Mouse (Mus musculus) urinary bladder, postnatal 10 days (tissue): ENCODE data around the gene Grn.

Source experiments
- DNase-seq: peaks from one replicate; pipeline ENCODE4 v3.0.0; 2022; ENCODE audit warnings: low spot score

Grn gene

GRCm38 (mm10) chr11:102442089-102442488, 12.0 kb downstream of the Grn start:
- DNase-seq = no peak

DNA sequence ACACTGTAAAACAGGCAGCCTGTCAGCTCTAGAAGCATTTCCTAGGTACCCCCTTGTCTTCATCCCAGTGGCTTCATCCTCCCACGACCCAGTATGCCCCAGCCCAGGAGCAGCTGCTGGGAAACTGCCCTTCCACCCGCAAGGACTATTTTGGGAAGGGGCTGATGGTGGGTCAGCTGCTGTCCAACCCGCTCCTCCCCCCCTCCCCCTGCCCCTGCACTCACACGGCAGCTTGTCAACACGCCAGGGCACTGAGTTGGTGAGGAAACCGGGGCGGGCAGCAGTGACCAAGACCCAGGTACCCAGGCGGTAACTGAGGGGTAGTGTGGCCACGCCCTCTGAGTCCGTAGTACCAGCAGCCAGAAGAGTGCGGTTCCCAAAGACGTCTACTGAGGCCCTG, 13.6 kb downstream of the Grn start:
- DNase-seq = no peak

DNA sequence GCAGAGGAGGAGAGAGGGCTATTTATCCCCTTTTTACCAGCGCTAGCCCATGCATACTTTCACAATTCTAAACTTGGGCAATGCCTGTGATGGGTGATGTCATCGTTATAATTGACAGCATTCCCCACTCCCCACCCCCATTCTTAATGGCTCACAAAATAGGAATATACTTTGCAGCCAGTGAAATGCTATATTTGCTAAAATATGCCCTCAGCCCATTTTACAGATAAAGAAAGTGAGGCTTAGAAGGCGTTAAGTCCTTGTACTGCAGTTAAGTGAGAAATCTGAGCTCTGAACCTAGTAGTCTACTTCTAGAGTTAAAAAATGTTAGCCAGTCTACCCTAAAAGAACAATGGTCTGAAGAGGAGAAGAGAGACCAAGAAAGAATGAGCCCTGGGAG, 14.2 kb downstream of the Grn start:
- no peak for DNase-seq

DNA sequence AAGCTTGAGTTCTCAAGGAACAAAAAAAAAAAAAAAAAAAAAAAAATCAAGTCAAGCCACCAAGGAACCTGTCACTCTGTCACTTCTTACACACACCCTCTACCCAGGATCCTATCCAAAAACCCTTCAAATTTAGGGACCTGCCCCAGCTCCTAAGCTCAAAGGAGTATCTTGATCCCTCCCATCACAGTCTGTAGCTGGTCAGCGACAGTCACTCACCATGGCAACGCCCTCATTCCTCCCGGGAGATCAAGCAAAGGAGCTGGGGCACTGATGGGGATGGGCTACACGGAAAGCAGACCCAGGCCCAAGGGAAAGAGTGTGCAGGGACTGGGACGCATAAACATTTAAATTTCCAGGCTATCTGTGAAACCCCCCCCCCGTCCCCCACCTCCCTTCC, 14.7 kb downstream of the Grn start:
- no peak for DNase-seq

- DNase-seq = no peak
Observed at GRCm38 (mm10) chr11:102445264-102445890, 15.3 kb downstream of the Grn start.

GRCm38 (mm10) chr11:102445891-102446361, 15.8 kb downstream of the Grn start:
- no peak for DNase-seq

- no peak for DNase-seq
Observed at GRCm38 (mm10) chr11:102446581-102447461, 16.7 kb downstream of the Grn start.

GRCm38 (mm10) chr11:102447497-102447896, 17.4 kb downstream of the Grn start, which contains the start of gene Fam171a2:
TSS of gene Fam171a2 (minus strand) at chr11:102447682.
- no peak for DNase-seq

DNA sequence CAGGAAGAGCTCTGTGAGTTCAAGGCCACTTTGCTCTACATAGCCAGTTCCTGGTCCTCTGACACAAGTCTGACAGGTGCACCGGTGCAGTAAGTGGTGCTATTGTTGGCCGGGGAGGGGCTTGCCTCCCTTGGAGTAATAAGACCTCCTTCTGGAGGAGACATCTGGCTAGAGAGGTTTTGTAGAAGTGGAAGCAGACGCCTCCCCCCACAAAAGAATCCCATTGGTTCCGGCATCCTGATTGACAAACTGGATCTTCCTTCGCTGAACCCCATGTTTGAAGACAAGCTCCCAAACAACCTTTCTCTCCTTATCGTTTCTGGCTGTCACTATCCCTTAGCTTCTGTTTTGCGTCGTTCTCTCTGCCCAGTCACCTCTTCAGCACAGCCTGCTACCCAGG, 18.2 kb downstream of the Grn start:
- DNase-seq = no peak

- DNase-seq = no peak
Observed at GRCm38 (mm10) chr11:102449043-102450008, 19.2 kb downstream of the Grn start.

- DNase-seq = no peak
Observed at GRCm38 (mm10) chr11:102453131-102453530, 23.0 kb downstream of the Grn start.

GRCm38 (mm10) chr11:102455740-102456396, 25.8 kb downstream of the Grn start:
- DNase-seq = no peak

DNA sequence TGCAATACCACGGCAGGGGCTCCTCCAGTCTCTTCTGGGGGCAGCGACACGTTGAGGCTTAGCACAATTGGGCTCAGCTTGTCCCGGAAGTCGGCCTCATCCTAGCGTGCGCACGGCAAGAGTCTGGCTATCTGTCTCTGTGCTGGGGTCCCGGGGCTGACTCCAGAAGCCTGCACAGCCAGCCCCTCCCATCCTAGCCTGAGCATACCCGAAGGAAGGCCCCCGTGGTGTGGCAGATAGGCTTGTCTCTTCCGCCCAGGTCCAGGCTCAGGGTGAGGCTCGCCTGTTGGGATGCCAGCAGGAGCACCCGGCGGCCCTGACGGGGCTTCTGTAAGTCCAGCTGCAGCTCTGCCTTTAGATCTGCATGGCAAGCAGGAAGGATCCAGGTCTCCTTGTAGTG, 30.4 kb downstream of the Grn start:
- no peak for DNase-seq

- DNase-seq = no peak
Observed at GRCm38 (mm10) chr11:102461764-102462163, 31.6 kb downstream of the Grn start.

DNA sequence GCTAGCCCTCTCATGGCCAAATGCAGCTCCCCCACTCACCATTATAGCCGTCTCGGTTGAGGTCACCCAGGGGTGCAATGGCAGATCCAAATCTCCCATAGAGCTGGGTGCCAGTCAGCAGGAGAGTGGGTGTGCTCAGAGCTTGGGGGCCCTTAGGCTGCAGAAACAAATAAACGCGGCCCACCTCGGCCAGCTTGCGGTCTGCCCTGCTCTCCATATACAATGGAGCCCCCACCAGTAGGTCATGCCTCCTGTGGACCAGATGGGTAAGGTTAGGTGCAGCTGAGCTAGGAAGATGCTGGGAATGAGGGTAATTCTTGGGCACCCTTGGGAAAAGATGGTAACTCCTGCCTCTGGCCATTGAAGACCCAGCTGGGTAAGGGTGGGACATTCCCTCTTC, 34.8 kb downstream of the Grn start:
- DNase-seq = no peak

DNA sequence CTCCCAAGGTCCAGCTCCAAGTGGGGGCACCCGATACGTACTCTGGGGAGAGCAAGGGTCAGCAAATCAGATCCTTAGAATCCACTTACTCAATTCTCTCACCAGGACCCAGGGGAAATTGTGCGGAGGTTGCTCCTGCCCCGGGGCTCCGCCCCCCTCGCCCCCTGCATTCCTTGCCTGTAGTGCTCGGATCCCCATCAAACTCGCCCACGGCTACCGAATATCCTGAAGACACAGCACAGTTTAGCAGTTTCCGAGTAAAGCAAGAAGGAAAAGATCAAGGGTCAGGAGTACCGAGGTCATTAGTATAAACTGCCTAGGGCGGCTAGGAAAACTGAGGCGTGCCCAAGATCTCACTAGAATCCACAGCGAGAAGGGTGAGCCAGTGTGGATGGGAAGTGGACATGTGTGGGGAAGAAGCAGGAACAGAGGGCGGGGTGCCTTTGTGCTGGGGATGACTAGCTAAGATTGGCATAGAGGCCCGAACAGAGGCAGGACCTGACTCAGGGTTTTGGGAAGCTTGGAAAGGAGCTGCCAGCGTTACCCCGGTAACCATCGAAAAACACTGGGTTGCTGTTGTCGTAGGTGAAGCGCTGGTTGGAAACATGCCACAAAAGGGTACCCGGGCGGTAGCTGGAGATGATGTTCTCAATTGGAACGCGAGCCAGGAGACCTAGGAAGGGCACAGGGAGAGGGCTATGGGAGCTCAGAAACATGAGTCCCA, 35.8 kb downstream of the Grn start:
- no peak for DNase-seq

GRCm38 (mm10) chr11:102467041-102467631, 37.0 kb downstream of the Grn start:
- DNase-seq = peak; percentile 95

GRCm38 (mm10) chr11:102469648-102470357, 39.7 kb downstream of the Grn start, which contains the start of gene Itga2b:
TSS of gene Itga2b (minus strand) at chr11:102470122.
- DNase-seq = no peak

- no peak for DNase-seq
Observed at GRCm38 (mm10) chr11:102475027-102475426, 44.9 kb downstream of the Grn start.

DNA sequence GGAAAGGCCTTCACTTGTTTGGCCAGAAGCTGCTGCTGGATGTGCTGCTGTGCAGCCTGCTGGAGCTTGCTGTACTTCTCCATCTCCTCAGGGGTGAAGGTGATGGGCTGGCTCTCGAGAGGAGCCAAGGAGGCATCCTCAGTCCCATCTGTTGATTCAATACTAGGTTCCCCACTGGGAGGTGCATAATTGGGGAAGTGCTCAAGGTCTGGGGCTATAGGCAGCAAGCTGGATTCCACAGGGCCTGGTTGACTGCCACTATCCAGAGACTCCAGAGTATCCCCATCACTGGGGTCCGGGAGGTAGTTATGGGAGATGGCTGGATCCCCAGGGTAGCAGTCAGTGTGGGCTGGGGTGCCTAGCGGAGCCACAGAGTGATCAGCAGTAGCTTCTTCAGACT, 48.6 kb downstream of the Grn start:
- DNase-seq = no peak
